Mouse (Mus musculus): ENCODE data around the gene Kcna2.
A peak's percentile ranks its signal among the peaks of the same experiment; 100 is the strongest.

The Kcna2 gene

GRCm38 (mm10) chr3:107103041-107103440 is 2.1 kb downstream of the Kcna2 start:
- no peak for DNase-seq

DNA sequence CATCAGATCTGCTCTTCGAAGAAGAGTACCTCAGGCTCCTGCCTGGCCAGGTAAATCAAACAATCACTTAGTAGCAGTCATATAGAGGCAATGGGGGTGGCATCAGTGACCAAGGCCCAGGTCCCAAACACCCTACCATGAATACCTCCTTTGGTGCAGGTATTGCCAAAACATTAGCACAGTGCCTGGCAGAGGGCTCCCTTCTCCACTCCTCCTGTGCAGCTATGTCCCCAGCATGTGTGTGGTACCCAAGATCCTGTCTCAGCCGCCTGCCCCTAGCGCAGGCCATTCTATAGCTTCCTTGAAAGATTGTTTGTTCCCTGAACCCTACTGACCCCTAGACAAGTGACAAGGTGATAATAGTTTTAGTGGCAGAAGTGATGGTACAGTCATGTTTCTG is 2.5 kb downstream of the Kcna2 start:
- DNase-seq, result no peak

DNA sequence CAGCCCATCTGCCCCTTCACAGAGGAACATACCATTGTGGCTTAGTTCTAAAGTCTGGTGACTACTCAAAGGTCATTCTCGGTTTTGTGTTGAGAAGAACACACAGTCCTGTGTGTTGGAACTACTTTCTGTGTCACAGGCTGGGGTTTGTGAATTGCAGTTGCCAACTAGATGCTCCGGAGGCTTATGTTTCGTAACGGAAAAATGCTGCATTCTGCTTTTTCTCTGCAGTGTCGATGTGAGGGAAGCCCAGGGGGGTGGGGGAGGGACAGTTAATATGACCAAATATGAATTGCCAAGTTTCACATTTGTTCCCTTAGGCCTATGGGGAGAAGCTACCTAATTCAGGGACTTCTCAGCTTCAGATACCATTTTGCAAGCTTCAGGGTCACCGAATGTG is 5.0 kb downstream of the Kcna2 start:
- DNase-seq, result no peak

DNA sequence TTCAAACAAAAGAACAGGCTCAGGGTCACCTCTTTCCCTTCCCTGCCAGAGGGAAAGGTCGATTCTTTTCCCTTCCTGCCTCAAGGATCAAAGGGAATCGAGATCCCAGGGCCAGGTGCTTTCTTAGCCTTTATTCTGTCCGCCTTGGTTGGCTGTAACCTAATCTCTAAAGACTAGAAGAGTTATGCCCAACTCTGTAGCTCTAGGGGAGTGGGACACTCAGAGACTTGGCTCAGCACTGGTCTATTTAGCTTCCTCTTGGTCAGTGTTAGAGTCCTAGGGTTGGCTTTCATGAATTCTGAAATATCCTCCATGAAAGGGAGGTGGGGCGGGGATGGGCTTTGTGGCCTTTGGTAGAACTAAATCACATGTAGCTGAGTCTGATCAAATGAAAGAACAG is 11.6 kb downstream of the Kcna2 start:
- DNase-seq, result no peak

DNA sequence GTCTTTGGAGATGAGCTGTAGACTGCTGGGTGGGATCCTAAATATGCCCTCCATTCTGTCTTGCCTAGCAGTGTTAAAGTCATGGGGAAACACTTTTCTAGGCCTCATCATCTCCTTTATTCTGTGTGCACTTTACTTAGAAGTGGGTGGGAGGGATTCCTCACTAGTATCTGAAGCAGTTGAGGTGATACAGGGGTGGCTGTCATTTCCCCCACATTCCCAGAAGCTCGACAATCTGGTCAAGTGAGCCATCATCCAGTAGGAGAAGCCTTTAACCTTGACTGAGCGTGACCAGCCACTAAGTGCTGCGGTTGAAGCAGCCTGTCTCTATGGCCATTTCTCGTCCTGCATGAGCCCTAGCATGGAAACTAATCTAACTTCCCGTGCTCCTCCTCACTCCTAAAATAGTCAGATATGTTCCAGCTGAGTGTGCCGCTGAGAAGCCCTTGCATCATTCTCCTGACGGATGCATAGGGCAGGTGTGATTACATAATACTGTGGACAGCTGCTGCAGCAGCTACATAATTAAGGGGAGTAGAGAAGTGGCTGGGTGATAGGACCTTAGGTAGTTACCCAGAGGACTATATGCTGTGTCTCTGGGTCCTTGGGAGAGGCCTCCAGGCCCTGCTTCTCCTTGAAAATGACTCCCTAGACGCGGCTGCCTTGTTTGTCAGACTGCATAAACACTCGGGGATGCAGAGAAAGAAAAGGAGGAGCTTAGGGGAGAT is 12.2 kb downstream of the Kcna2 start:
- DNase-seq, result no peak

DNA sequence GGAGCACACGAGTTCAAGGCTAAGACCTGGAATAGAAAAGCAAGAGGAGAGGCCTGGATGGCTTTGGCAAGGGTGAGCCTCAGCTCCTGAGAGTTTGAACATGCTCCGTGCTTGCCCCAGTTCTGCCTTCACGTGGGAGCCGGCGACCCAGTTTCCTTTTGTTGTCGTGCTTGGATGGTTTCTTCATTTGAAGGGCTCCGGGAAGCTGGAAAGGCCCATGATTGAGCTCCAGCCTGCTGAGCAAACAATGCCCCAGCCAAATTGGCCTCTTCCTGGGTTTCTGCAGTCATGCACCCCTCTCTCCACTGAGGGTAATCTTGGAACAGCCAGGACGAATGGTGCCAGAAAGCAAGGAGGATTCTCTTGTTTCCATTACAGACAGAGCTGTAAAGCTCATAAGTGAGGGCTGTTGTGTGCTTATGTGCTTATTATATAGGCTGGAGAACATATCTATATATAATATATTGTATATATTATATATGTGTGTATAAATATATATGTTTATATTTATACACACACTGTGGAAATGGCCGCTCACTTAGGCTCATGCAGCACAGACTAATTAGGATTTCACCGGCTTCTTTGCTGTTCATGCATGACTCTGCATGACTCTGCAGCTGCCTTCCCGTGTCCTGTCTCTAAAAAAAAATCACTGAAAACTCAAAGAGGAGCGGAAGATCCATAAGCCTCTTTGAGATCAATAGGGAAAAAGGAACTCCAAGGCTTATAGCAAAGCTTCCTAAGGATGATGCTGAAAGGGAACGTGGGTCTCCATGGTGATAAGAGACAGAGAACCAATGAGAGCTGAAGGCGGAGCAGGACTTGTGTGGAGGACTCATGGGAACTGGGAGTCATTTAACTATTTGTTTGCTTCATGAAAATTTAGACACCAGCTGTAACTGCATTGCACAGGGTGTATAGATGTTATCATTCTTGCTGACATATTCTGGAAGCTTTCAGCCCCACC is 13.1 kb downstream of the Kcna2 start:
- DNase-seq, result no peak

GRCm38 (mm10) chr3:107114941-107115340 is 14.0 kb downstream of the Kcna2 start:
- no peak for DNase-seq

DNA sequence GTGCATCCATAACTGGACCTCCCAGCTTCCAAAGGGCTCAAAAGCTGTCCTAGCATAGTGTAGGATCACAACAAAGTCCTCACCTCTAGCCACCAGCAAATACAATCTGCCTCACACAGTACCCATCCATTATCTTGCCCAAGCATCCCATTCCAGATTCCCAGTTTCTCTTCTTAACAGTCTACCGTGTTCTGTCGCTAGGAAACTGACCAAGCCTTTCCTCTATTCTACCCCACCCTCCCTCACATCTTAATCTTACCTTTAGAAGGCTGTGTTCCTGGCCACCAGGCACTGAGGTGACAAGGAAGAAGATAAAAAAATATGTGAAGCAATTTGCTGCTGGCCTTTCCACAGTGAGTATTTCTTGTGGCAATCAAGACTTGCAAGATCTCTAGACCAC is 14.8 kb downstream of the Kcna2 start:
- no peak for DNase-seq

DNA sequence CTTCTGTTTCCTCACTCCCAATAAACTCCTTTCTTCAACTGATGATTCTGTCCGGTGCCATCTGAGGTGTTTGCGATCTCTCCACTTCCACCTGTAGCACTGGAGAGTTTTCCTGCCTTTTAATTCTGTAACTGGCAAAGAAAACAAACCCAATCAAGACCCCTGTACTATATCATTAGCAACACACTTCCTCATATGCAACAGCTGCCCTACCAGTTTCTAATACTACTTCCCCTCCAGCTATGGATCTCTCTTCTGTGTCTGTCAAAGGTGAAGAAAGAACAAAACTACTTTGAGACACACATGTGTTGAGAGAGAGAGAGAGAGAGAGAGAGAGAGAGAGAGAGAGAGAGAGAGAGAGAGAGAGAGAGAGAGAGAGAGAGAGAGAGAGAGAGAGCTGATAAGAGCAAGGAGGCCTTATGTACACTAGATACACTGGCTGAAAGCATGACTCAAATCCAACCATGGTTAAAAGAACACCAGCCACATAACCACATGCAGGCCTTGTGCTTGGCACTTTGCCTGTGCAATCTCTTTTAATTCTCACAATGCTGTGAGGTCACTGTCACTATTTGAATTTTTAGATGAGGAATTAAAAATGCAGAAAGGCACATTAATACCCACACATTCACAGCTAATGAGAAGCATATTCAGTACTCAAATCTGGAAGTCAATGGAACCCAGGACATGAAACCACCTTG is 19.1 kb downstream of the Kcna2 start:
- no peak for DNase-seq

DNA sequence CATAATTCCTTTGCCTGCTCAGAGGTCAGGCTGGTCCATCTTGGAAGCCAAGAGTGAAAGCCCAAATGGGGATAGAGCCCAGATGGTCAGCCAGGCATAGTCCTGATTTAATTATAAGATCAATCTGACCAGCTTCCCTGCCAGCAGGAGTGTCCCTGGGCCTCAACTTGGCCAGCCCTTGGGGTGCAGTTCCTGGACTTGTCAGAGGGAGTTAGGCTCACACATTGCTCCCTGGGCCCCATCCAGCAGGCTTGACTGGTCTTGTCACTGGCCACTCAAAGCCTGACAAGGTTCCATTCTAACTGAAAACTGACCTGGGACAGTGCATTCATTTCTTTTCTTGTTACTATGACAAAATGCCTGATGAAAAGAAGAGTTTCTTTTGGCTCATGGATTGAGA is 21.4 kb downstream of the Kcna2 start:
- no peak for DNase-seq

DNA sequence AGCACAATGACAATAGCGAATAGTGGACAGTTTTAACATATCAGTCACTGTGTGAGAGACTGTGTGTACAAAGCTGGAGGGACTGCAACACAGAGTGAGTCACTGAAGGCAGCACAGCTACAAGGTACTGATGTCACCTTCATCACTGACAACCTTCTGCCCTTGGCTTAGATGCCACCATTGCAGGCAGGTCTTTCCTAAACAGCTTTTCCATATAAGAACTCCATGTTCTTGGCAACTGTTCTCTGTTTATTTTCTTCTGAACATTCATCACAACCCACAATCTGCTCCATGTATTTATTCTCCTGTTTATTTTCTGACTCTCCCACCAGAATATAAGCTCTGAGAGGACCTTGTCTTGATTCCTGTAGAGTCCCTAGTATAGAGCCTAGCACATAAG is 26.7 kb downstream of the Kcna2 start:
- no peak for DNase-seq

GRCm38 (mm10) chr3:107128421-107128820 is 27.5 kb downstream of the Kcna2 start:
- no peak for DNase-seq

DNA sequence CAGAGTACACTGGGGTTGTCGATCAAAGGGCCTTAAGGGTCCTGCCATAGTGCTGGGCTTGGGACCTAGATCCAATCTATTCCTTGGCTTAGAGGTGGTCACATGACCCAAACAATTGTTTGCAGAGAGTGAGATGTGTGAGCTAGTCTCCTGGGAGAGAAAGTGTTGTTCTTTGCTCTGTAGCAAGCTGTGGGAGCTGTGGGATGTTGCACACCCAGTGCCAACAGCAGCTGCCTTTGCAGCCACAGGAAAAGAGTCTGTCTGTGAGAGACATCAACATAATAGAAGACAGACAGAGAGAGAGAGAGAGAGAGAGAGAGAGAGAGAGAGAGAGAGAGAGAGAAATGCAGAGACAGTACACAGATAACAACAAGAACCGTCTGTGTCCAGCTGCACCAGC is 28.3 kb downstream of the Kcna2 start:
- no peak for DNase-seq

DNA sequence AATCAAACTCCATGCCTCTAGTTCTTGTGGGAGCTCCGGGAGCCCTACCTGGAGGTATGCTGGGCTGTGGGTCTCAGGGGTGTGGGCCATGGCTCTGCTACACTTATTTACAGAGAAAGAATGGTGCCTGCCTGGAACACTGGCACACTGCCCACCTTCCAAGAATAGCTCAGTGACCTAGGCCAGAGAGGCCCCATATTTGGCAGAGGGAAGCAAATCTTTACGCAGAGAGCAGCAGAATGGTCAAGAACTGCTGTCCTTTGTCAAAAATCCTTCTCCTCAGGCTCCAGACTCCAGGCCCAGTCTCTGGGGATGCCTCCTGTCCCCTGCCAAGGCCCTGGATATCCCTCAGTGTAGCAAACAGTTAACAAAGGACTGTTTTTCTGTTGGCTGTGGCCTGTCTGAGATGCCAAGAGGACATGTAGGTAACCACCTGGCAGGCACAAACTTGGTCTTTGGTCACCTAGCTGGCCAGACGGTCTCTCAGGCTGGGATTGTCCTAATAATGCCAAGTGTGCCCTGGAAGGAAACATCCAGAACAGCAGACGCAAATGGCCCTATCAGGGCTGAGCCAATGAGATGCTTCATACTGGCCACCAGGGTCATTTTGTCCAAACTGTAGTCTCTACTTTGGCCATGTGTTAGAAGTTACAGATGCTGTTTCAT is 29.8 kb downstream of the Kcna2 start:
- peak; percentile 41 to 43 for DNase-seq

DNA sequence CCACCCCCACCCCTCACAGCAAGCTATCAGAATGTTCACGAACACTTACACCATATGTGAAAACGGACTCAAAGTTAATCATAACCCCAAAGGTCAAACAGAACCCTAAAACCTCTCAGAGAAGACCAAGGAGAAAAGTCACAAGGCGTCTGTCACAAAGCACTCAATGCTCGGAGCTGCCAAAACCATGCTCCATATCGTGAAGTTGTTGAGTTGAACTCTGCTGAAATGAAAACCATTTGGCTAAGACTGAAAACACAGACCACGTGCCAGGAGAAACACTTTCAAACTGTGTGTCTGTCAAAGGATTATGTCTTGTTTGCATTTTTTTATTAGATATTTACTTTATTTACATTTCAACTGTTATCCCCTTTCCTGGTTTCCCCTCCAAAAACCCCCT is 30.9 kb downstream of the Kcna2 start:
- no peak for DNase-seq

- no peak for DNase-seq
Measured at GRCm38 (mm10) chr3:107132651-107133050, 31.7 kb downstream of the Kcna2 start.

GRCm38 (mm10) chr3:107134457-107134856 is 33.5 kb downstream of the Kcna2 start:
- no peak for DNase-seq

DNA sequence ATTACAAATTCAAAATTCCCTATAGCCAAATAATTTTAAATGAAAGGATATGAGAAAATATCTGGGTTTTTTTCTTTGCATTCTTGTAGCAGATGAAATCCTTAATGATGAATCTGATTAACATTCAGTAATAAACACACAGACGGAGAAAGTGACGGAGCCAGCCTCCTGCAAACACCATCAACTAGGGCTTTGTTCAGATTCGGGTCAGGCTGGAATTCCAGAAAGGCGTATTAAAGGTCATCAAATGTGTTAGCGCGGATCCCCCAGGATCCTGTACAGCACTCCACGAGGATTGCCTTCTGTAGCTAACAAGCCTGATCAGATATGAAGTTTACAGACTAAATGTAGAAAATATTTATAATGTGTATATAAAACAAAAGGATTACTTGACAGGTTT is 46.2 kb downstream of the Kcna2 start:
- DNase-seq, result no peak

DNA sequence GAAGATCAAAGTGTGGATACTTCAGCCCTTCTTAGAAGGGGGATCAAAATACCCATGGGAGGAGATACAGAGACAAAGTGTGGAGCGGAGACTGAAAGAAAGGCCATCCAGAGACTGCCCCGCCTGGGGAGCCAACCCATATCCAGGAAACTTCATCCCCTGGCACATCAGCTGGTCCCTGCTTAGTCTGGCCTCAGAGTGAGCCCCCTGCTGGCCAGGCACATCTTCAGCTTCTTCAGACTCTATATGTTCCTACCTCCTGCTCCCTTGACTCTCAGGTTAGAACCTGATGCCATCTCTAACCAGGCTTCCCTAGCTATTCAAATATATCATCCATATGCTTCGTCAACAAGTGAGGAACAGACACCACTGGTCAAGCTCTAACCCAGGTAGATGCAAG is 48.1 kb downstream of the Kcna2 start:
- DNase-seq, result peak in 1 of 2 experiments; percentile 49

- no peak for DNase-seq
Measured at GRCm38 (mm10) chr3:107150469-107150868, 49.5 kb downstream of the Kcna2 start.

DNA sequence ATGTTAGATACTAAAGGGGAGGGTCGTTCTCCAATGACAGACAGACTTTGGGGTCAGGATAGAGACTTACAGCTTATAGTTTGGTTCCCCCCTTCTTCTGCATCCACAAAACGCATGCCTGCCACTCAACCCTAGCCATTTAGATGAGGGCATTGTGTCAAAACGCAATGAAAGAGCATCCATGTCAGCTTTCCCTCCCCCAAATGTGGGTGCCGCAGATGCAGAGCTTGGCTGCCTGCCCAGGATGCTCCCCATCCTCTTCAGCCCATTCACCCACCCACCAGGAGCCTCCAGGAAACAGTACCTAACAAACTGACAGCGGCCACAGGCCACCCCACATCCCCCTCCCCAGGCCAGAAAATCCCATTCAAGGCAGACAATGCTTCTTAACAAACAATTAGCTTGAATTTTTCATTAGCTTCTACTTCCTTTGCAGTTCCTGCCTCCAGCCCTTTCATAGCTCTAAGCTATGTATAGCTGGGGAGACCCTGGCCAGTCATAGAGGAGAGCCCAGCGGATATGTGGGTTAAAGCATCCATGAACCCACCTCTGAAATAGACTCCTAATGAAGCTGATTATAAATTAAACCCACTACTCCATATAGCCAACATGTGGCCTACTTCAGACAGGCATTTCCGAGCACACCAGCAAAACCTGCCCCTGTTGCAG is 50.1 kb downstream of the Kcna2 start:
- DNase-seq, result no peak
